31 mouse cellular contexts compared by ENCODE assay signal in genomic region chr2:93501303-93501702, GRCm38 (mm10). TPM values are rescaled to one million over a fixed set of nuclear protein-coding genes. Genes with fewer than 3 reads are reported as not detected.
DNase-seq lines count a peak whose midpoint lies in the region; ATAC-seq and TF ChIP-seq lines count a peak whose summit lies in the region.
"Had no signal": no experiment of that assay in that cellular context is flagged by ENCODE, and none has a peak within 500 bp of the region (broad histone marks: within the 10 kb centered on the region; RNA-seq: fewer than 3 reads in every experiment).

No protein-coding gene starts in this region.

- H3K27ac ChIP-seq in midbrain, embryonic 11.5 days (ENCODE audit: low read depth, low read length) = no peak overlapping the region
- no peak overlapping the region for H3K27ac ChIP-seq in midbrain, embryonic 13.5 days
- H3K27ac ChIP-seq in embryonic facial prominence, embryonic 10.5 days (replicated peaks) = peak overlapping the region; percentile 81
- peak overlapping the region; percentile 86 for H3K27ac ChIP-seq in limb, embryonic 10.5 days
- H3K27ac ChIP-seq in thymus, adult 2 months (ENCODE audit: control insufficient read depth, insufficient read depth, low read length) = no peak overlapping the region
- H3K27ac ChIP-seq: forebrain, embryonic 12.5 days; hindbrain, postnatal 0 days; intestine, embryonic 15.5 days; layer of hippocampus, adult 2 months; left cerebral cortex, adult 2 months; limb, embryonic 15.5 days; liver, embryonic 13.5 days; macrophage; neural tube, embryonic 13.5 days had no signal

- 82% methylated on average over 10 of the region's 10 CpGs for WGBS in midbrain, embryonic 11.5 days
- 87% methylated on average over 10 of the region's 10 CpGs for WGBS in midbrain, embryonic 13.5 days
- 52% methylated on average over 10 of the region's 10 CpGs for WGBS in embryonic facial prominence, embryonic 10.5 days
- 28% methylated on average over 10 of the region's 10 CpGs for WGBS in limb, embryonic 10.5 days
- 82% methylated on average over 10 of the region's 10 CpGs for WGBS in thymus, adult 2 months

- H3K4me3 ChIP-seq in midbrain, embryonic 11.5 days (ENCODE audit: low read depth, low read length) = no peak overlapping the region
- H3K4me3 ChIP-seq in midbrain, embryonic 13.5 days (replicated peaks) = no peak overlapping the region
- no peak overlapping the region for H3K4me3 ChIP-seq in embryonic facial prominence, embryonic 10.5 days
- 0 out of 2 replicates have a peak overlapping the region, but pooled peaks have one; percentile 16 for H3K4me3 ChIP-seq in limb, embryonic 10.5 days
- H3K4me3 ChIP-seq in thymus, adult 2 months (ENCODE audit: control insufficient read depth, insufficient read depth, low read length) = no peak overlapping the region
- H3K4me3 ChIP-seq: erythroblast, embryonic 14.5 days; forebrain, embryonic 12.5 days; intestine, embryonic 15.5 days; layer of hippocampus, adult 2 months; left cerebral cortex, adult 2 months; limb, embryonic 15.5 days; liver, embryonic 13.5 days; neural tube, embryonic 13.5 days had no signal

- no peak for TF ChIP-seq POLR2A in thymus, adult 2 months (IDR thresholded peaks at IDR 0.05; ENCODE audit: control insufficient read depth, extremely low read depth, insufficient read depth, low read length, poor library complexity)

- no peak for ATAC-seq in midbrain, embryonic 11.5 days (ENCODE audit: low FRiP score)
- no peak for ATAC-seq in midbrain, embryonic 13.5 days
- ATAC-seq in CD4-positive, CD25-positive, alpha-beta regulatory T cell, adult 4 months = no peak
- ATAC-seq: hindbrain, postnatal 0 days; intestine, embryonic 15.5 days; lung, postnatal 0 days; midbrain, embryonic 16.5 days had no signal

- H3K4me1 ChIP-seq in midbrain, embryonic 11.5 days (ENCODE audit: control insufficient read depth, insufficient read depth, low read length) = no peaks in the 10 kb centered on the region
- no peaks in the 10 kb centered on the region for H3K4me1 ChIP-seq in midbrain, embryonic 13.5 days (replicated peaks)
- H3K4me1 ChIP-seq in embryonic facial prominence, embryonic 10.5 days = peaks cover 27% of the 10 kb centered on the region
- peaks cover 55% of the 10 kb centered on the region for H3K4me1 ChIP-seq in limb, embryonic 10.5 days
- H3K4me1 ChIP-seq in thymus, adult 2 months (replicated peaks; ENCODE audit: control insufficient read depth, insufficient read depth, low read length) = no peaks in the 10 kb centered on the region
- H3K4me1 ChIP-seq: forebrain, embryonic 12.5 days; intestine, embryonic 15.5 days; limb, embryonic 15.5 days; liver, embryonic 13.5 days; neural tube, embryonic 13.5 days had no signal

- H3K36me3 ChIP-seq in midbrain, embryonic 11.5 days (ENCODE audit: control insufficient read depth, insufficient read depth, low read length) = no peaks in the 10 kb centered on the region
- no peaks in the 10 kb centered on the region for H3K36me3 ChIP-seq in midbrain, embryonic 13.5 days
- no peaks in the 10 kb centered on the region for H3K36me3 ChIP-seq in embryonic facial prominence, embryonic 10.5 days (replicated peaks)
- no peaks in the 10 kb centered on the region for H3K36me3 ChIP-seq in limb, embryonic 10.5 days
- no peaks in the 10 kb centered on the region for H3K36me3 ChIP-seq in thymus, adult 2 months (ENCODE audit: control insufficient read depth, insufficient read depth, low read length)
- H3K36me3 ChIP-seq: forebrain, embryonic 12.5 days; intestine, embryonic 15.5 days; limb, embryonic 15.5 days; liver, embryonic 13.5 days; neural tube, embryonic 13.5 days had no signal

- H3K9me3 ChIP-seq in midbrain, embryonic 11.5 days (ENCODE audit: control insufficient read depth, low read length) = no peaks in the 10 kb centered on the region
- H3K9me3 ChIP-seq in midbrain, embryonic 13.5 days = no peaks in the 10 kb centered on the region
- H3K9me3 ChIP-seq in embryonic facial prominence, embryonic 10.5 days = no peaks in the 10 kb centered on the region
- H3K9me3 ChIP-seq in limb, embryonic 10.5 days (replicated peaks) = no peaks in the 10 kb centered on the region
- H3K9me3 ChIP-seq: forebrain, embryonic 12.5 days; intestine, embryonic 15.5 days; limb, embryonic 15.5 days; liver, embryonic 13.5 days; neural tube, embryonic 13.5 days had no signal

- H3K4me2 ChIP-seq in midbrain, embryonic 11.5 days = no peak overlapping the region
- H3K4me2 ChIP-seq in midbrain, embryonic 13.5 days (replicated peaks) = no peak overlapping the region
- H3K4me2 ChIP-seq: forebrain, embryonic 12.5 days; heart, embryonic 11.5 days; intestine, embryonic 15.5 days; limb, embryonic 15.5 days; liver, embryonic 13.5 days; neural tube, embryonic 13.5 days had no signal

- TF ChIP-seq CTCF in thymus, adult 2 months (IDR thresholded peaks at IDR 0.05; ENCODE audit: borderline replicate concordance, control insufficient read depth, extremely low read depth, insufficient read depth, low read length, poor library complexity) = no peak

- peak; percentile 8 for DNase-seq in midbrain, embryonic 11.5 days (ENCODE audit: low spot score, missing footprints)
- peak; percentile 84 for DNase-seq in embryonic facial prominence, embryonic 10.5 days (ENCODE audit: low spot score)
- DNase-seq in limb, embryonic 10.5 days (ENCODE audit: low spot score) = peak; percentile 90
- DNase-seq in cerebellum, postnatal 36 days = no peak
- no peak for DNase-seq in thymus, adult 2 months
- DNase-seq: adrenal gland, postnatal 25 days; cerebellum, adult 18-20 months; cerebellum, postnatal 25 days; gastrocnemius, postnatal 14 days; heart, adult 18-20 months; kidney, adult 2 months; kidney, postnatal 36 days; liver, embryonic 13.5 days; lung, adult 18-20 months had no signal

- no peaks in the 10 kb centered on the region for H3K27me3 ChIP-seq in midbrain, embryonic 11.5 days (ENCODE audit: control insufficient read depth, insufficient read depth, low read length)
- H3K27me3 ChIP-seq in midbrain, embryonic 13.5 days = no peaks in the 10 kb centered on the region
- H3K27me3 ChIP-seq in embryonic facial prominence, embryonic 10.5 days (replicated peaks; ENCODE audit: low read depth, poor library complexity, severe bottlenecking) = peaks cover 5% of the 10 kb centered on the region; the same call in 1 of the 2 replicates
- peaks cover 15% of the 10 kb centered on the region; the same call in 1 of the 2 replicates for H3K27me3 ChIP-seq in limb, embryonic 10.5 days (ENCODE audit: low read depth, poor library complexity, severe bottlenecking)
- no peaks in the 10 kb centered on the region for H3K27me3 ChIP-seq in thymus, adult 2 months (ENCODE audit: control insufficient read depth, insufficient read depth, low read length)
- H3K27me3 ChIP-seq: forebrain, embryonic 12.5 days; intestine, embryonic 15.5 days; limb, embryonic 15.5 days; liver, embryonic 13.5 days; neural tube, embryonic 13.5 days had no signal

- H3K9ac ChIP-seq in midbrain, embryonic 11.5 days (ENCODE audit: low read length) = no peak overlapping the region
- no peak overlapping the region for H3K9ac ChIP-seq in midbrain, embryonic 13.5 days (replicated peaks)
- H3K9ac ChIP-seq: forebrain, embryonic 12.5 days; intestine, embryonic 15.5 days; limb, embryonic 15.5 days; liver, embryonic 13.5 days; neural tube, embryonic 13.5 days had no signal

RNA-seq across cellular contexts. Expression of gene Cd82, which starts 38.4 kb away (rescaled TPM):
- 3.7 and 4.0 TPM in 2 replicates for polyA plus RNA-seq in midbrain, embryonic 11.5 days (2014; fragmentation: Nextera tagmentation; extraction: Ambion mirVana)
- polyA plus RNA-seq in midbrain, embryonic 13.5 days (2015; fragmentation: Nextera tagmentation; extraction: Ambion mirVana) = 12.6 and 16.2 TPM in 2 replicates
- 5.2 and 7.3 TPM in 2 replicates for polyA plus RNA-seq in embryonic facial prominence, embryonic 10.5 days (2016; fragmentation: Nextera tagmentation; extraction: Ambion mirVana)
- polyA plus RNA-seq in limb, embryonic 10.5 days (2016; fragmentation: Nextera tagmentation; extraction: Ambion mirVana) = 4.1 and 7.2 TPM in 2 replicates
- polyA plus RNA-seq in CD4-positive, CD25-positive, alpha-beta regulatory T cell, adult 4 months (2017; shearing (Covaris generic)) = 1,000 to 10,000 TPM in 1 of 2 experiments, 100 to 1,000 TPM in 1; 432 to 1,042 TPM
- 176 and 181 TPM in 2 replicates for polyA plus RNA-seq in thymus, adult 2 months (2012; rRNA removed)

RNA-seq across cellular contexts. Expression of gene Gm10803, which starts 59.1 kb away (rescaled TPM):
- polyA plus RNA-seq in midbrain, embryonic 11.5 days (2014; fragmentation: Nextera tagmentation; extraction: Ambion mirVana) = not detected in 2 replicates
- polyA plus RNA-seq in midbrain, embryonic 13.5 days (2015; fragmentation: Nextera tagmentation; extraction: Ambion mirVana) = not detected in 2 replicates
- polyA plus RNA-seq in embryonic facial prominence, embryonic 10.5 days (2016; fragmentation: Nextera tagmentation; extraction: Ambion mirVana) = not detected in 2 replicates
- polyA plus RNA-seq in limb, embryonic 10.5 days (2016; fragmentation: Nextera tagmentation; extraction: Ambion mirVana) = not detected in 2 replicates
- not detected for polyA plus RNA-seq in CD4-positive, CD25-positive, alpha-beta regulatory T cell, adult 4 months (2017; shearing (Covaris generic))
- not detected in 2 replicates for polyA plus RNA-seq in thymus, adult 2 months (2012; rRNA removed)
- polyA plus RNA-seq: embryonic facial prominence, embryonic 14.5 days; erythroblast, embryonic 14.5 days; forebrain, embryonic 12.5 days; heart, embryonic 11.5 days; heart, embryonic 16.5 days; hindbrain, postnatal 0 days; intestine, embryonic 15.5 days; kidney, adult 2 months; kidney, embryonic 16.5 days; limb, embryonic 15.5 days; liver, embryonic 13.5 days; lung, postnatal 0 days; macrophage; midbrain, embryonic 16.5 days; neural tube, embryonic 13.5 days had no signal

Comparison
In these comparisons a context has a peak if more than half of its experiments do, and no peak if none do; other contexts are left out.
1. DNase-seq: peak in midbrain, embryonic 11.5 days (single experiment), embryonic facial prominence, embryonic 10.5 days (single experiment) and limb, embryonic 10.5 days (single experiment); none in cerebellum, postnatal 36 days (0 of 2) and thymus, adult 2 months (single experiment).
2. H3K27ac ChIP-seq: peak in embryonic facial prominence, embryonic 10.5 days (single experiment) and limb, embryonic 10.5 days (single experiment); none in midbrain, embryonic 11.5 days (single experiment), midbrain, embryonic 13.5 days (single experiment) and thymus, adult 2 months (single experiment).
3. RNA of gene Cd82, which starts 38.4 kb away (polyA plus RNA-seq): 432 to 1,042 TPM in CD4-positive, CD25-positive, alpha-beta regulatory T cell, adult 4 months and 176 to 181 TPM in thymus, adult 2 months; 12.6 to 16.2 TPM in midbrain, embryonic 13.5 days, 5.2 to 7.3 TPM in embryonic facial prominence, embryonic 10.5 days, 4.1 to 7.2 TPM in limb, embryonic 10.5 days and 3.7 to 4.0 TPM in midbrain, embryonic 11.5 days; every median in the first group is over 10 times any median in the second.